8 mouse cellular contexts compared by ENCODE assay signal in the genomic region with DNA sequence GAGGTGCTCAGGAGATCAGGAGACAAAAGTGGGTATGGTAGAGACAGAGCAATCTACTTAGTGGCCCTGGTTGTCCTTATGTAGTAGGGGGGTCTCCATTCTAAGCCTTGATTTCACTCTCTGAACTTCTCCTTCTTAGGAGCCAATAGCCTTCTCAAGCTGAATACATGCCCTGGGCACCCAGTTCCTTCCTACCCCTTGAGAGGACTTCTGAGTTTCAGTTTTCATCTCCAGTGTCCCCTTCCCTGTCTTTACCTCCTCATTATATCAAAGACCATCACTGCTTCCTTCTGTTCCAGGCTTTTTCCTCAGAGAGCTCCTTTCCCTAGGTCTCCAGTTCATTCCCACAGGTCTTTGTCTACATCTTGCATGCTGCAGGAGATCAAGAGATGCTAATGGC. TPM values are rescaled to one million over a fixed set of nuclear protein-coding genes. Genes with fewer than 3 reads are reported as not detected.
A peak's percentile ranks its signal among the peaks of the same experiment; 100 is the strongest.
DNase-seq lines count a peak whose midpoint lies in the region; ATAC-seq and TF ChIP-seq lines count a peak whose summit lies in the region.

No protein-coding gene starts in this region.

- no peak for TF ChIP-seq CTCF in lung, adult 2 months (IDR thresholded peaks at IDR 0.05; ENCODE audit: insufficient read depth, low read length)
- no peak for TF ChIP-seq CTCF in small intestine, adult 2 months (IDR thresholded peaks at IDR 0.05; ENCODE audit: extremely low read depth, insufficient read length, insufficient replicate concordance, low read depth, low read length)

- H3K4me3 ChIP-seq in lung, adult 2 months (replicated peaks; ENCODE audit: extremely low read depth, low read depth, low read length), result peak overlapping the region; percentile 37
- peak overlapping the region; percentile 50 for H3K4me3 ChIP-seq in forebrain, embryonic 13.5 days
- peak overlapping the region; percentile 70 for H3K4me3 ChIP-seq in limb, embryonic 15.5 days
- H3K4me3 ChIP-seq in small intestine, adult 2 months (ENCODE audit: low read depth, low read length), result peak overlapping the region; percentile 64; the same call in 1 of the 2 replicates

- no peak for ATAC-seq in forebrain, embryonic 13.5 days
- no peak for ATAC-seq in limb, embryonic 15.5 days (ENCODE audit: insufficient number of reproducible peaks, low FRiP score, low TSS enrichment, low read depth)

- H3K9me3 ChIP-seq in forebrain, embryonic 13.5 days (replicated peaks), result no peaks in the 10 kb centered on the region
- H3K9me3 ChIP-seq in limb, embryonic 15.5 days, result no peaks in the 10 kb centered on the region

- H3K27me3 ChIP-seq in forebrain, embryonic 13.5 days, result peaks cover 64% of the 10 kb centered on the region
- H3K27me3 ChIP-seq in limb, embryonic 15.5 days, result 0 out of 2 replicates have a peak, but pooled peaks cover under 1% of the 10 kb centered on the region
- H3K27me3 ChIP-seq in small intestine, adult 2 months (ENCODE audit: control insufficient read depth, insufficient read depth, low read length), result peaks cover 44% of the 10 kb centered on the region

- no peak overlapping the region for H3K27ac ChIP-seq in forebrain, embryonic 13.5 days
- H3K27ac ChIP-seq in limb, embryonic 15.5 days, result peak overlapping the region; percentile 98
- H3K27ac ChIP-seq in small intestine, adult 2 months (ENCODE audit: insufficient read depth, low read depth, low read length), result no peak overlapping the region

- TF ChIP-seq POLR2A in lung, adult 2 months (IDR thresholded peaks at IDR 0.05; ENCODE audit: borderline replicate concordance, extremely low read depth, low read depth, low read length), result no peak
- no peak for TF ChIP-seq POLR2A in small intestine, adult 2 months (IDR thresholded peaks at IDR 0.05; ENCODE audit: low read depth, low read length)

- H3K36me3 ChIP-seq in forebrain, embryonic 13.5 days (ENCODE audit: poor library complexity, severe bottlenecking), result peaks cover 21% of the 10 kb centered on the region
- peaks cover 21% of the 10 kb centered on the region for H3K36me3 ChIP-seq in limb, embryonic 15.5 days
- H3K36me3 ChIP-seq in small intestine, adult 2 months (ENCODE audit: control insufficient read depth, insufficient read depth, low read length), result peaks cover 10% of the 10 kb centered on the region

- H3K9ac ChIP-seq in forebrain, embryonic 13.5 days, result peak overlapping the region; percentile 71
- H3K9ac ChIP-seq in limb, embryonic 15.5 days, result peak overlapping the region; percentile 92

- peak overlapping the region; percentile 82 for H3K4me2 ChIP-seq in forebrain, embryonic 13.5 days
- H3K4me2 ChIP-seq in limb, embryonic 15.5 days, result peak overlapping the region; percentile 62

- peaks cover 14% of the 10 kb centered on the region for H3K4me1 ChIP-seq in lung, adult 2 months (ENCODE audit: control insufficient read depth, insufficient read depth, low read length)
- H3K4me1 ChIP-seq in forebrain, embryonic 13.5 days, result peaks cover 22% of the 10 kb centered on the region
- peaks cover 57% of the 10 kb centered on the region for H3K4me1 ChIP-seq in limb, embryonic 15.5 days
- H3K4me1 ChIP-seq in small intestine, adult 2 months (ENCODE audit: control insufficient read depth, insufficient read depth, insufficient read length, low read length), result 0 out of 2 replicates have a peak, but pooled peaks cover 9% of the 10 kb centered on the region

- DNase-seq in lung, adult 2 months, result no peak
- no peak for DNase-seq in lung, adult 18-20 months
- DNase-seq in frontal cortex, postnatal 36 days (ENCODE audit: low spot score in 2 of 2), result no peak
- no peak for DNase-seq in cerebellum, postnatal 10 days
- no peak for DNase-seq in layer of hippocampus, postnatal 14 days (ENCODE audit: low spot score in 2 of 2)

RNA-seq across cellular contexts. Expression of a gene that starts 0.6 kb away (rescaled TPM):
- polyA plus RNA-seq in lung, adult 2 months (2012; rRNA removed), result 215 and 266 TPM in 2 replicates
- 0.76 and 1.1 TPM in 2 replicates for polyA plus RNA-seq in forebrain, embryonic 13.5 days (2015; fragmentation: Nextera tagmentation; extraction: Ambion mirVana)
- polyA plus RNA-seq in limb, embryonic 15.5 days (2015; fragmentation: Nextera tagmentation; extraction: Ambion mirVana), result 25.0 and 32.4 TPM in 2 replicates
- polyA plus RNA-seq in small intestine, adult 2 months (2012; rRNA removed), result 27.7 and 33.2 TPM in 2 replicates
- 1 to 10 TPM; 3.9 TPM for total RNA-seq in layer of hippocampus, postnatal 14 days (2021)

RNA-seq across cellular contexts. Expression of a gene that starts 36.4 kb away (rescaled TPM):
- polyA plus RNA-seq in lung, adult 2 months (2012; rRNA removed), result 0.08 and 0.10 TPM in 2 replicates
- polyA plus RNA-seq in forebrain, embryonic 13.5 days (2015; fragmentation: Nextera tagmentation; extraction: Ambion mirVana), result 0.27 and 0.55 TPM in 2 replicates
- polyA plus RNA-seq in limb, embryonic 15.5 days (2015; fragmentation: Nextera tagmentation; extraction: Ambion mirVana), result 0.17 TPM in 1 of 2 replicates, not detected in the other
- polyA plus RNA-seq in small intestine, adult 2 months (2012; rRNA removed), result not detected in 2 replicates
- 1 to 10 TPM; 5.8 to 6.3 TPM for total RNA-seq in layer of hippocampus, postnatal 14 days (2021)

RNA-seq across cellular contexts. Expression of a gene that starts 37.1 kb away (rescaled TPM):
- polyA plus RNA-seq in lung, adult 2 months (2012; rRNA removed), result 39.4 and 42.0 TPM in 2 replicates
- polyA plus RNA-seq in forebrain, embryonic 13.5 days (2015; fragmentation: Nextera tagmentation; extraction: Ambion mirVana), result 53.4 and 55.6 TPM in 2 replicates
- 83.9 and 88.5 TPM in 2 replicates for polyA plus RNA-seq in limb, embryonic 15.5 days (2015; fragmentation: Nextera tagmentation; extraction: Ambion mirVana)
- polyA plus RNA-seq in small intestine, adult 2 months (2012; rRNA removed), result 34.8 and 60.9 TPM in 2 replicates
- total RNA-seq in layer of hippocampus, postnatal 14 days (2021), result 100 to 1,000 TPM in 1 of 2 experiments, 10 to 100 TPM in 1; 91.8 to 108 TPM

RNA-seq across cellular contexts. Expression of a gene that starts 41.6 kb away (rescaled TPM):
- polyA plus RNA-seq in lung, adult 2 months (2012; rRNA removed), result 7.5 and 9.4 TPM in 2 replicates
- polyA plus RNA-seq in forebrain, embryonic 13.5 days (2015; fragmentation: Nextera tagmentation; extraction: Ambion mirVana), result 4.5 and 6.1 TPM in 2 replicates
- polyA plus RNA-seq in limb, embryonic 15.5 days (2015; fragmentation: Nextera tagmentation; extraction: Ambion mirVana), result 2.2 and 3.4 TPM in 2 replicates
- polyA plus RNA-seq in small intestine, adult 2 months (2012; rRNA removed), result 4.1 and 13.0 TPM in 2 replicates
- 10 to 100 TPM; 12.9 to 13.8 TPM for total RNA-seq in layer of hippocampus, postnatal 14 days (2021)

Comparison
In these comparisons a context has a peak if more than half of its experiments do, and no peak if none do; other contexts are left out.
1. RNA of a gene that starts 0.6 kb away (polyA plus RNA-seq): 215 to 266 TPM in lung, adult 2 months, 27.7 to 33.2 TPM in small intestine, adult 2 months and 25.0 to 32.4 TPM in limb, embryonic 15.5 days; 0.76 to 1.1 TPM in forebrain, embryonic 13.5 days; every median in the first group is over 10 times any median in the second.
2. Peak in every context shown above with its lines, with median percentiles within 50 percentile points of each other: H3K4me3 ChIP-seq.